Mouse (Mus musculus) liver, embryonic 15.5 days (tissue): ENCODE results near the gene Epb41l4b. TPM values are rescaled to one million over a fixed set of nuclear protein-coding genes. Genes with fewer than 3 reads are reported as not detected.

Source experiments
- ATAC-seq: fragments of 200-750 bp; cut with Nextera tagmentation; 2 replicates; pipeline ENCODE4 v1.8.0; 2017; ENCODE audit warnings: moderate number of reproducible peaks, mild to moderate bottlenecking, moderate library complexity; ENCODE audit not compliant: insufficient read depth
- H3K27ac ChIP-seq: fragments of 300-500 bp; sonication (generic); replicated peaks from 2 replicates; pipeline ENCODE4 v1.5.1; 2015; ENCODE audit warnings: mild to moderate bottlenecking, inconsistent platforms
- H3K27me3 ChIP-seq: fragments of 300-500 bp; sonication (generic); 2 replicates; pipeline ENCODE4 v1.6.1; 2015; ENCODE audit warnings: mild to moderate bottlenecking, inconsistent platforms
- H3K36me3 ChIP-seq: fragments of 300-500 bp; sonication (generic); replicated peaks from 2 replicates; pipeline ENCODE4 v1.6.1; 2015; ENCODE audit warnings: moderate library complexity, mild to moderate bottlenecking, inconsistent platforms
- H3K4me1 ChIP-seq: fragments of 300-500 bp; sonication (generic); replicated peaks from 2 replicates; pipeline ENCODE4 v1.6.1; 2015; ENCODE audit warnings: inconsistent platforms
- H3K4me2 ChIP-seq: fragments of 300-500 bp; sonication (generic); 2 replicates; pipeline ENCODE4 v1.6.1; 2015; ENCODE audit warnings: moderate library complexity, mild to moderate bottlenecking, inconsistent platforms
- H3K4me3 ChIP-seq: fragments of 300-500 bp; sonication (generic); replicated peaks from 2 replicates; pipeline ENCODE4 v1.5.1; 2015; ENCODE audit warnings: mild to moderate bottlenecking, inconsistent platforms
- H3K9ac ChIP-seq: fragments of 300-500 bp; sonication (generic); 2 replicates; pipeline ENCODE4 v1.6.1; 2015; ENCODE audit warnings: moderate library complexity, mild to moderate bottlenecking, inconsistent platforms
- H3K9me3 ChIP-seq: fragments of 300-500 bp; sonication (generic); replicated peaks from 2 replicates; pipeline ENCODE4 v1.6.1; 2016; ENCODE audit warnings: inconsistent platforms
- WGBS: fragments of 180-500 bp; shearing (Covaris S2); methylation state at CpG from one replicate; pipeline ENCODE4 v1.1.7; 2015; ENCODE audit warnings: mixed read lengths; ENCODE audit not compliant: insufficient replicate concordance; 5-methylcytosine and 5-hydroxymethylcytosine counted together
- polyA plus RNA-seq: library from polyadenylated mRNA; unstranded; fragments of >200 nt; fragmentation: Nextera tagmentation; extraction: Ambion mirVana; gene quantifications from 2 replicates; pipeline ENCODE4 v1.2.1, GENCODE M21; 2015

The Epb41l4b gene
- polyA plus RNA-seq, 1 experiment from 2014 or later = 2.0 TPM

GRCm38 (mm10) chr4:57113472-57114216, 29.6 kb downstream of the Epb41l4b start:
- no peaks in the 10 kb centered on the region for H3K36me3 ChIP-seq
- H3K4me1 ChIP-seq = peaks cover 45% of the 10 kb centered on the region
- no peak overlapping the region for H3K9ac ChIP-seq
- ATAC-seq = no peak
- no peak overlapping the region for H3K4me3 ChIP-seq
- peak overlapping the region; percentile 29; the same call in 1 of the 2 replicates for H3K27ac ChIP-seq
- H3K9me3 ChIP-seq = no peaks in the 10 kb centered on the region
- H3K27me3 ChIP-seq = no peaks in the 10 kb centered on the region
- no peak overlapping the region for H3K4me2 ChIP-seq
- 59% methylated on average over 7 of the region's 7 CpGs for WGBS

DNA sequence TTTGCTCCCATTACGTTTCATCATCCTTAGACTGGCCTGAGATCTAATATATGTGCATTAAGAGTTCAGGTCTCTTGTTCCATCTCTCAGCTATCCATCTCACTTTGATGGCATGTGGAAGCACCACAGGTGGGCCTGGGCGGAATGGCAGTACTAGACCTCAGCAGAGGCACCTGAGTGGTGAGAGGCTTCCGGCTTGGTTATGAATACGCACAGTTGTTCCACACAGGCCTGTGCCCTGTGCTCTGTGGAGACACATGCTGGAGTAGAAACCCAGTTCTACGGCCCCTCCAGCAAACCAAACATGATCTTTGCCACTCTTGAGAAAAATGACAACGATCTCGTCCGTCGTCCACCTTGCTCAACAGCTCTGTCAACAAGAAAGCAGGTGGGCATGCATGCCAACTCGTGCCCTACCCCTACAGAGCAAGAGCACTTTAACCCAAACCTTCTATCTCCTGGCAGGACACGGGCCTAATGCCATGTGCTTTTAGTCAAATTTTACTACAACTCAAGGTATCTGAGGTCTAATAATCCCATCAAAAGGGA, 31.2 kb downstream of the Epb41l4b start:
- Histone ChIP-seq H3K4me3 (no peak overlapping the region), H3K27me3 (no peaks in the 10 kb centered on the region), H3K4me1 (peaks cover 42% of the 10 kb centered on the region), H3K4me2 (no peak overlapping the region), H3K9me3 (no peaks in the 10 kb centered on the region), H3K9ac (no peak overlapping the region), H3K36me3 (no peaks in the 10 kb centered on the region), H3K27ac (0 out of 2 replicates have a peak overlapping the region, but pooled peaks have one; percentile 0)
- 71% methylated on average over 11 of the region's 11 CpGs for WGBS
- no peak for ATAC-seq

DNA sequence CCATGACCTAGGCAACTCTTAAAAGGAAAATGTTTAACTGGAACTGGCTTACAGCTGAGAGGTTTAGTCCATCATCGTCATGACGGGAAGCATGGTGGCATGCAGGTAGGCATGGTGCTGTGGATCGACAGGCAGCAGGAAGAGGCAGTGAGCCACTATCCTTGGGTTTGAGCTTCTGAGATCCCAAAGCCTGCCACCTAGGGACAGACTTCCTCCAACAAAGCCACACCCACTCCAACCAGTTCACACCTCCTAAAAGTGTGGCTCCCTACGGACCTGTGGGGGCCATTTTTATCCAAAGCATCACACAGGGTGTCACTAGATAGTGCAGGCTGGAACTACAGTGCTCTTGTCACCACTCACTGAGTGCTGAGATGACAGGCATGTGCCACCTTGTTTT, 31.8 kb downstream of the Epb41l4b start:
- Histone ChIP-seq H3K9me3 (no peaks in the 10 kb centered on the region), H3K4me3 (no peak overlapping the region), H3K27me3 (no peaks in the 10 kb centered on the region), H3K27ac (no peak overlapping the region), H3K4me1 (peaks cover 38% of the 10 kb centered on the region), H3K9ac (no peak overlapping the region), H3K36me3 (no peaks in the 10 kb centered on the region), H3K4me2 (no peak overlapping the region)
- 70% methylated on average over 4 of the region's 4 CpGs for WGBS
- no peak for ATAC-seq

DNA sequence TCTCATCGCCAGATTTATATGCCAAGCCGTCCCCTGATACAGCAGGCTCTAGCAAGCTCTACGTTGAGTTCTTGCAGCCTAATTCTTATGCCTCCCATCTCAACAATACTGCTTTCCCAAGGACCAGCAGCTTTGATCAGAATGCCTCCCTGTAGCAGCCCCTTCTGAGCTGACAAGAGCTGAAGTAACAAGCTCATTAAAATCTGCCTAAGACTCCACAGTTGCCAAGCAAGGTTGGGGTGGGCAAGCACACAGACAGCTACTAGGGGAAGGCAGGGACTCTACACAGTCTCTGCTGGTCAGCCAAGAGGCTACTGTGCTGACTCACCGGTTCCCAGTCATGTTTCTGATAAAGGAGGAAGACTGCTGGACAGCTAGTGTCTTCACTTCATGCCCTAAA, 33.7 kb downstream of the Epb41l4b start:
- Histone ChIP-seq H3K4me1 (peaks cover 23% of the 10 kb centered on the region), H3K9me3 (no peaks in the 10 kb centered on the region), H3K4me2 (no peak overlapping the region), H3K27ac (no peak overlapping the region), H3K36me3 (no peaks in the 10 kb centered on the region), H3K9ac (no peak overlapping the region), H3K4me3 (no peak overlapping the region), H3K27me3 (no peaks in the 10 kb centered on the region)
- 47% methylated on average over 4 of the region's 4 CpGs for WGBS
- no peak for ATAC-seq

DNA sequence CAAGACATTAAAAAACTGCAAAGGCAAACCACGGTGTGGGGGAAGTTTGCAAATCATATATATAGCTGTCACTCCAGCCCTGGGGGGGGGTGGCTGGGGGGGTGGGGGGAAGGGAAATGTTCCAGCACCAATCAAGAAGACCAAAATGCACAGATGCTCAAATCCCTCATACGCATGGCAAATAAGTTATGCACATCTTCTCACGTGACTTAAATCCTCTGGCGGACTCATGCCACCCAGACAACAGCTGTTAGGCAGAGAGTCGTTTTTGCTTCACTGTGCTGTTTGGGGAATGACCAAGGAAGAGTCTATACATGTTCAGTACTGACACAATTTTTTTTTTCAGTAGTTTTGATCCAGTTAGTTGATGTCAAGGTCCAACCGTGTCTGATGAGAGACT, 37.9 kb downstream of the Epb41l4b start:
- Histone ChIP-seq H3K4me1 (peaks cover 11% of the 10 kb centered on the region), H3K9ac (no peak overlapping the region), H3K9me3 (no peaks in the 10 kb centered on the region), H3K27me3 (no peaks in the 10 kb centered on the region), H3K4me3 (no peak overlapping the region), H3K36me3 (no peaks in the 10 kb centered on the region), H3K4me2 (no peak overlapping the region), H3K27ac (no peak overlapping the region)
- ATAC-seq = no peak
- 56% methylated on average over 6 of the region's 6 CpGs for WGBS

DNA sequence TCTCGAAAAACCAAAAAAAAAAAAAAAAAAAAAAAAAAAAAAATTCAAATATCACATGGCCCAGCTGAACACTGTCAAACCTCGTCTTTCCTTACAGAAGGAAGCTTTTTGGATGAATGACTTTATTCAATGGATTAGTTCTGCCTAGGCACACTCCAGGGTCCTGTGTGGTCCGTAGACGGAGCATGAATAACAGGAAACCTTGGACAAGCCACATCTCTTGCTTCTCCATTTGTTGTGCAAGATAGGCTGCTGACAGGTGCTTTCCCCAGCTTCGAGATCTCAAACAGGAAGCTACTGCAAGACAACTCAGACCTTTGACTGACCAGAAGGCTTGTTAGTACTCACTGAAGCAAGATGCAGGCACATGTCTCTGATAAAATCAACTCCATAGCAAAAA, 39.4 kb downstream of the Epb41l4b start:
- H3K9ac ChIP-seq = no peak overlapping the region
- peaks cover 11% of the 10 kb centered on the region for H3K4me1 ChIP-seq
- H3K9me3 ChIP-seq = no peaks in the 10 kb centered on the region
- 17% methylated on average over 5 of the region's 5 CpGs for WGBS
- no peaks in the 10 kb centered on the region for H3K27me3 ChIP-seq
- no peak overlapping the region for H3K4me2 ChIP-seq
- H3K36me3 ChIP-seq = no peaks in the 10 kb centered on the region
- no peak overlapping the region for H3K27ac ChIP-seq
- ATAC-seq = no peak
- no peak overlapping the region for H3K4me3 ChIP-seq

DNA sequence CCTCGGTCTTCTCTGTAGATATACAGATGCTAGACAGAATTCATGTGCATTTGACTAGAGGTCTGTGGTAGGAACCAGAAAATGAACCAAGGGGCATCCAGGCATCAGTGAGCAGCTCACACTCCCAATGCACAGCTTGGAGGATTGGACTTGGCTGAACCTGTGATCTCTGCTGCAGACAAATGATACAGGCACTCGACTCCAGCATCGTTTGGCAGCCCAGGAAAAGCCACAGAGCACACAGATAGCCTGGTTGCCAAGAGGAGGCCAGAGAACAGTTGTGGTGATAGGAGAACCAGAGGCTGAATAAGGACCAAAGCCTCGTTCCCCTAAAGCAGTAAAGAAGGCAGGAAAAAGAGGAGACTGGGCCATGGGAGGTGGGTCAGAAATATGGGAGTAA, 42.1 kb downstream of the Epb41l4b start:
- H3K4me3 ChIP-seq = no peak overlapping the region
- ATAC-seq = no peak

GRCm38 (mm10) chr4:57097411-57097810, 45.8 kb downstream of the Epb41l4b start:
- H3K9me3 ChIP-seq = no peaks in the 10 kb centered on the region
- no peaks in the 10 kb centered on the region for H3K27me3 ChIP-seq
- 80% methylated on average over 4 of the region's 4 CpGs for WGBS
- no peak overlapping the region for H3K9ac ChIP-seq
- H3K4me3 ChIP-seq = no peak overlapping the region
- H3K4me2 ChIP-seq = no peak overlapping the region
- H3K27ac ChIP-seq = no peak overlapping the region
- no peaks in the 10 kb centered on the region for H3K36me3 ChIP-seq
- no peaks in the 10 kb centered on the region for H3K4me1 ChIP-seq
- no peak for ATAC-seq

More for the DNA sequence above, 42.1 kb downstream of the Epb41l4b start:
- Histone ChIP-seq H3K27ac (no peak overlapping the region), H3K4me2 (no peak overlapping the region), H3K9ac (no peak overlapping the region), H3K27me3 (no peaks in the 10 kb centered on the region), H3K4me1 (peaks cover 11% of the 10 kb centered on the region), H3K36me3 (no peaks in the 10 kb centered on the region), H3K9me3 (no peaks in the 10 kb centered on the region)
- WGBS = 64% methylated on average over 4 of the region's 4 CpGs

- H3K27me3 ChIP-seq = no peaks in the 10 kb centered on the region
- no peaks in the 10 kb centered on the region for H3K36me3 ChIP-seq
- H3K4me1 ChIP-seq = no peaks in the 10 kb centered on the region
- no peaks in the 10 kb centered on the region for H3K9me3 ChIP-seq
- H3K4me3 ChIP-seq = no peak overlapping the region
- H3K9ac ChIP-seq = no peak overlapping the region
- H3K4me2 ChIP-seq = no peak overlapping the region
- no peak overlapping the region for H3K27ac ChIP-seq
- no peak for ATAC-seq
Measured at GRCm38 (mm10) chr4:57095569-57095968, 47.7 kb downstream of the Epb41l4b start.

DNA sequence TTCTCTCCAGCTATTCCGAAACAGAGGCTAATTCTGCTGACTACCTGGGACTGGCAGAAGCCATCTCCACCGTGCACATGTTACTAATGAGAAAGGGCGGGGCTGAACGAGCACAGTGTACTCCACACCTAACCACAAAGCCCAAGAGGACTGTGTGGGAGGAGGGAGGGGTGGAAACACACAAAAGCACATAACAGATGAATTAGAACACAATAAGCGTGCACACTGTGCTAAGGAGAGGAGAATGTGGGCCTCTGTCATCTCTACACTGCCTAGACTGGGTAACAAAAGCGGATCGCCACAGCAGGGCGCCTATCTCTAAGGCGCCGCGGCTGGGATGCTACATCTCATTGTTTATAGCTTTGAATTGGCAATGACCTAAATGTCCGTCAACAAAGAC, 51.9 kb downstream of the Epb41l4b start:
- WGBS = 49% methylated on average over 12 of the region's 12 CpGs
- Histone ChIP-seq H3K4me2 (no peak overlapping the region), H3K36me3 (no peaks in the 10 kb centered on the region), H3K27ac (no peak overlapping the region), H3K9ac (no peak overlapping the region), H3K27me3 (no peaks in the 10 kb centered on the region), H3K9me3 (no peaks in the 10 kb centered on the region), H3K4me3 (no peak overlapping the region), H3K4me1 (no peaks in the 10 kb centered on the region)
- no peak for ATAC-seq

DNA sequence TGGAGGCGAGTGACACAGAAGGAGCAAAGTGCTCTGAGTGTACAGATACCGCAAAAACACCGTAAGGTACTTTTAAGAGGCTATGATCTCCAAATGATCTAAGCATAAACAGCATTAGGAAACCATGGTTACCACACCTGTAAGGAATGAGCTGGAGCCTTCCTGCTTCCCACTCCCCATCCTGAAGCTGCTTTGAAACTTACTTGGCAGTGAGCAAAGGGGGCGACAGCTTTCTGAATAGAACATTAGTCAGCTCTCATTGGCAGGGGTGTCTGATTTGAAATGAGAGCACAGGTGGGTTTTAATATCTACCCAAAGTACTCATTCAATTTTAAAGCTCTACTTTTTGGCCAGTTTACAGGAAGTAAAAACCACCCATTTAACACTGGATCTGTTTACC, 54.9 kb downstream of the Epb41l4b start:
- H3K4me1 ChIP-seq = peaks cover 3% of the 10 kb centered on the region; the same call in 1 of the 2 replicates

More for the DNA sequence above, 54.9 kb downstream of the Epb41l4b start:
- Histone ChIP-seq H3K36me3 (no peaks in the 10 kb centered on the region), H3K9ac (no peak overlapping the region), H3K9me3 (no peaks in the 10 kb centered on the region), H3K4me3 (no peak overlapping the region), H3K27me3 (no peaks in the 10 kb centered on the region), H3K4me2 (no peak overlapping the region), H3K27ac (no peak overlapping the region)
- ATAC-seq = no peak
- WGBS = 65% methylated on average over 4 of the region's 4 CpGs
